Mouse (Mus musculus): ENCODE measurements around the gene Slc5a5. TPM values are rescaled to one million over a fixed set of nuclear protein-coding genes. Genes with fewer than 3 reads are reported as not detected.
A peak's percentile ranks its signal among the peaks of the same experiment; 100 is the strongest.

The Slc5a5 gene
- total RNA-seq, 1 experiment from 2014 or later, result not detected

- ATAC-seq (replicated peaks; ENCODE audit: insufficient number of reproducible peaks, low FRiP score, low TSS enrichment, poor library complexity, severe bottlenecking), result no peak
Measured at GRCm38 (mm10) chr8:70887669-70888068, 4.9 kb downstream of the Slc5a5 start.

GRCm38 (mm10) chr8:70885612-70886011 is 6.9 kb downstream of the Slc5a5 start:
- no peak; the same call in 1 of the 2 replicates for ATAC-seq (replicated peaks; ENCODE audit: insufficient number of reproducible peaks, low FRiP score, low TSS enrichment, poor library complexity, severe bottlenecking)

- ATAC-seq (replicated peaks; ENCODE audit: insufficient number of reproducible peaks, low FRiP score, low TSS enrichment, poor library complexity, severe bottlenecking), result no peak
Measured at GRCm38 (mm10) chr8:70884683-70885082, 7.9 kb downstream of the Slc5a5 start.

- ATAC-seq (replicated peaks; ENCODE audit: insufficient number of reproducible peaks, low FRiP score, low TSS enrichment, poor library complexity, severe bottlenecking), result no peak
Measured at GRCm38 (mm10) chr8:70884186-70884585, 8.4 kb downstream of the Slc5a5 start.

GRCm38 (mm10) chr8:70880546-70880945 is 12.0 kb downstream of the Slc5a5 start:
- no peak for ATAC-seq (replicated peaks; ENCODE audit: insufficient number of reproducible peaks, low FRiP score, low TSS enrichment, poor library complexity, severe bottlenecking)

GRCm38 (mm10) chr8:70880126-70880525 is 12.4 kb downstream of the Slc5a5 start:
- no peak for ATAC-seq (replicated peaks; ENCODE audit: insufficient number of reproducible peaks, low FRiP score, low TSS enrichment, poor library complexity, severe bottlenecking)

GRCm38 (mm10) chr8:70879500-70879899 is 13.1 kb downstream of the Slc5a5 start:
- no peak for ATAC-seq (replicated peaks; ENCODE audit: insufficient number of reproducible peaks, low FRiP score, low TSS enrichment, poor library complexity, severe bottlenecking)

GRCm38 (mm10) chr8:70878178-70878577 is 14.4 kb downstream of the Slc5a5 start:
- no peak for ATAC-seq (replicated peaks; ENCODE audit: insufficient number of reproducible peaks, low FRiP score, low TSS enrichment, poor library complexity, severe bottlenecking)

- ATAC-seq (replicated peaks; ENCODE audit: insufficient number of reproducible peaks, low FRiP score, low TSS enrichment, poor library complexity, severe bottlenecking), result no peak
Measured at GRCm38 (mm10) chr8:70876382-70876781, 16.2 kb downstream of the Slc5a5 start.

GRCm38 (mm10) chr8:70874441-70874840 is 18.1 kb downstream of the Slc5a5 start:
- ATAC-seq (replicated peaks; ENCODE audit: insufficient number of reproducible peaks, low FRiP score, low TSS enrichment, poor library complexity, severe bottlenecking), result no peak

GRCm38 (mm10) chr8:70873364-70873985 is 19.1 kb downstream of the Slc5a5 start, which contains the start of gene Ccdc124:
Ccdc124 (minus strand) TSS chr8:70873935.
- ATAC-seq (replicated peaks; ENCODE audit: insufficient number of reproducible peaks, low FRiP score, low TSS enrichment, poor library complexity, severe bottlenecking), result peak; percentile 62

- ATAC-seq (replicated peaks; ENCODE audit: insufficient number of reproducible peaks, low FRiP score, low TSS enrichment, poor library complexity, severe bottlenecking), result 0 out of 2 replicates have a peak, but pooled peaks have one; percentile 0
Measured at GRCm38 (mm10) chr8:70872643-70873363, 19.8 kb downstream of the Slc5a5 start.

- ATAC-seq (replicated peaks; ENCODE audit: insufficient number of reproducible peaks, low FRiP score, low TSS enrichment, poor library complexity, severe bottlenecking), result no peak
Measured at GRCm38 (mm10) chr8:70871195-70871807, 21.3 kb downstream of the Slc5a5 start.

- peak; percentile 32 for ATAC-seq (replicated peaks; ENCODE audit: insufficient number of reproducible peaks, low FRiP score, low TSS enrichment, poor library complexity, severe bottlenecking)
Measured at GRCm38 (mm10) chr8:70869601-70870041, 22.9 kb downstream of the Slc5a5 start.

GRCm38 (mm10) chr8:70869199-70869571 is 23.4 kb downstream of the Slc5a5 start:
- no peak for ATAC-seq (replicated peaks; ENCODE audit: insufficient number of reproducible peaks, low FRiP score, low TSS enrichment, poor library complexity, severe bottlenecking)

GRCm38 (mm10) chr8:70868559-70869198 is 23.9 kb downstream of the Slc5a5 start:
- ATAC-seq (replicated peaks; ENCODE audit: insufficient number of reproducible peaks, low FRiP score, low TSS enrichment, poor library complexity, severe bottlenecking), result 0 out of 2 replicates have a peak, but pooled peaks have one; percentile 4

GRCm38 (mm10) chr8:70866566-70866965 is 26.0 kb downstream of the Slc5a5 start:
- no peak for ATAC-seq (replicated peaks; ENCODE audit: insufficient number of reproducible peaks, low FRiP score, low TSS enrichment, poor library complexity, severe bottlenecking)

- ATAC-seq (replicated peaks; ENCODE audit: insufficient number of reproducible peaks, low FRiP score, low TSS enrichment, poor library complexity, severe bottlenecking), result no peak
Measured at GRCm38 (mm10) chr8:70866001-70866520, 26.5 kb downstream of the Slc5a5 start.
